Mouse (Mus musculus) limb, embryonic 13.5 days (tissue): Measurements from ENCODE around the gene Csnk1g1. TPM values are rescaled to one million over a fixed set of nuclear protein-coding genes. Genes with fewer than 3 reads are reported as not detected.

Source experiments
- ATAC-seq: fragments of 200-750 bp; cut with Nextera tagmentation; 2 replicates; pipeline ENCODE4 v1.8.0; 2017; ENCODE audit warnings: low read depth, moderate number of reproducible peaks, moderate TSS enrichment; ENCODE audit not compliant: low FRiP score
- H3K27ac ChIP-seq: fragments of 300-500 bp; sonication (generic); 2 replicates; pipeline ENCODE4 v1.5.1; 2015; ENCODE audit warnings: inconsistent platforms, mild to moderate bottlenecking, moderate library complexity
- H3K27me3 ChIP-seq: fragments of 300-500 bp; sonication (generic); 2 replicates; pipeline ENCODE4 v1.6.1; 2015; ENCODE audit warnings: mild to moderate bottlenecking, inconsistent platforms
- H3K36me3 ChIP-seq: fragments of 300-500 bp; sonication (generic); 2 replicates; pipeline ENCODE4 v1.6.1; 2015; ENCODE audit warnings: inconsistent platforms, mild to moderate bottlenecking, moderate library complexity
- H3K4me1 ChIP-seq: fragments of 300-500 bp; sonication (generic); 2 replicates; pipeline ENCODE4 v1.6.1; 2015; ENCODE audit warnings: inconsistent platforms
- H3K4me2 ChIP-seq: fragments of 300-500 bp; sonication (generic); replicated peaks from 2 replicates; pipeline ENCODE4 v1.6.1; 2015; ENCODE audit warnings: inconsistent platforms, mild to moderate bottlenecking, moderate library complexity
- H3K4me3 ChIP-seq: fragments of 300-500 bp; sonication (generic); 2 replicates; pipeline ENCODE4 v1.5.1; 2015; ENCODE audit warnings: moderate library complexity, mild to moderate bottlenecking, inconsistent platforms
- H3K9ac ChIP-seq: fragments of 300-500 bp; sonication (generic); 2 replicates; pipeline ENCODE4 v1.6.1; 2015; ENCODE audit warnings: mild to moderate bottlenecking, inconsistent platforms
- H3K9me3 ChIP-seq: fragments of 300-500 bp; sonication (generic); 2 replicates; pipeline ENCODE4 v1.6.1; 2016; ENCODE audit warnings: inconsistent platforms
- WGBS: fragments of 180-500 bp; shearing (Covaris S2); methylation state at CpG from one replicate; pipeline ENCODE4 v1.1.7; 2015; 5-methylcytosine and 5-hydroxymethylcytosine counted together
- polyA plus RNA-seq: library from polyadenylated mRNA; unstranded; fragments of >200 nt; fragmentation: Nextera tagmentation; extraction: Ambion mirVana; gene quantifications from 2 replicates; pipeline ENCODE4 v1.2.1, GENCODE M21; 2015

Csnk1g1 gene
- polyA plus RNA-seq, 1 experiment from 2014 or later, result 18.8 TPM

GRCm38 (mm10) chr9:66072754-66073153, 164.0 kb downstream of the Csnk1g1 start:
- H3K9ac ChIP-seq, result no peak overlapping the region
- H3K36me3 ChIP-seq, result no peaks in the 10 kb centered on the region
- no peak overlapping the region for H3K27ac ChIP-seq
- no peak for ATAC-seq
- H3K4me3 ChIP-seq, result no peak overlapping the region
- 83% methylated on average over 7 of the region's 7 CpGs for WGBS
- peaks cover 6% of the 10 kb centered on the region; the same call in 1 of the 2 replicates for H3K9me3 ChIP-seq
- H3K4me2 ChIP-seq, result no peak overlapping the region
- H3K27me3 ChIP-seq, result peaks cover 35% of the 10 kb centered on the region
- H3K4me1 ChIP-seq, result peaks cover 13% of the 10 kb centered on the region

- Histone ChIP-seq H3K4me2 (peak overlapping the region; percentile 41), H3K27me3 (no peaks in the 10 kb centered on the region), H3K9ac (0 out of 2 replicates have a peak overlapping the region, but pooled peaks have one; percentile 31), H3K36me3 (no peaks in the 10 kb centered on the region), H3K9me3 (peaks cover 6% of the 10 kb centered on the region; the same call in 1 of the 2 replicates), H3K4me1 (no peaks in the 10 kb centered on the region), H3K4me3 (no peak overlapping the region), H3K27ac (peak overlapping the region; percentile 86)
- ATAC-seq, result no peak
- WGBS, result 62% methylated on average over 3 of the region's 3 CpGs
These were observed 169.3 kb downstream of the Csnk1g1 start for GRCm38 (mm10) chr9:66078072-66078471.

DNA sequence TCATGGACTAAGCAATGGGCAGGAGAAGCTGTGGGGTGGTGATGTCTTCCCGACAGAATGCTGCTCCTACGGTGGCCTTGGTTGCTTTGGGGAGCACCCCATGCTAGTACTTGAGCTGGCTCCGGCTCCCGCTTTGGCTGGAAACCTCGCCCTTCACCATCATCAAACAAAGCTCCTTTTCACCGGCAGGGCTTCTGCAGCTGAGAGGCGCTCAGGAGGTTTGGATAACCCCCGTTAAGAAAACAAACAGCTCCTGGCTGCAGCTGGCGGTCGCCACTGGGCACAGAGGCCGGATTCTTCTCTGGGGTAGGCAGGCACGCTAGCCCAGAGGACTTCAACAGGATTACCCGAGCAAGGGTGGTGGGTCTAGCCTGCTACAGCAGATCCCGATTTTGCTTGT, 169.8 kb downstream of the Csnk1g1 start:
- 11% methylated on average over 14 of the region's 14 CpGs for WGBS
- H3K4me3 ChIP-seq, result no peak overlapping the region
- 0 out of 2 replicates have a peak overlapping the region, but pooled peaks have one; percentile 31 for H3K9ac ChIP-seq
- H3K36me3 ChIP-seq, result no peaks in the 10 kb centered on the region
- ATAC-seq, result peak; percentile 59; the same call in 1 of the 2 replicates
- no peaks in the 10 kb centered on the region for H3K27me3 ChIP-seq
- H3K4me2 ChIP-seq, result peak overlapping the region; percentile 41
- peak overlapping the region; percentile 86 for H3K27ac ChIP-seq
- H3K4me1 ChIP-seq, result no peaks in the 10 kb centered on the region
- peaks cover 6% of the 10 kb centered on the region; the same call in 1 of the 2 replicates for H3K9me3 ChIP-seq

GRCm38 (mm10) chr9:66080804-66081459, 172.2 kb downstream of the Csnk1g1 start:
- no peak overlapping the region for H3K27ac ChIP-seq
- H3K4me1 ChIP-seq, result no peaks in the 10 kb centered on the region
- no peaks in the 10 kb centered on the region for H3K9me3 ChIP-seq
- no peak overlapping the region for H3K4me3 ChIP-seq
- H3K4me2 ChIP-seq, result no peak overlapping the region
- H3K36me3 ChIP-seq, result peaks cover under 1% of the 10 kb centered on the region
- no peak overlapping the region for H3K9ac ChIP-seq
- WGBS, result 64% methylated on average over 3 of the region's 3 CpGs
- no peaks in the 10 kb centered on the region for H3K27me3 ChIP-seq
- ATAC-seq, result no peak

- ATAC-seq, result no peak
- no peak overlapping the region for H3K27ac ChIP-seq
- peaks cover 11% of the 10 kb centered on the region for H3K36me3 ChIP-seq
- H3K9ac ChIP-seq, result no peak overlapping the region
- WGBS, result 88% methylated on average over 4 of the region's 4 CpGs
- H3K9me3 ChIP-seq, result no peaks in the 10 kb centered on the region
- no peak overlapping the region for H3K4me3 ChIP-seq
- H3K27me3 ChIP-seq, result no peaks in the 10 kb centered on the region
- H3K4me1 ChIP-seq, result no peaks in the 10 kb centered on the region
- H3K4me2 ChIP-seq, result no peak overlapping the region
These were observed 173.3 kb downstream of the Csnk1g1 start for GRCm38 (mm10) chr9:66081999-66082398.

- no peak overlapping the region for H3K4me3 ChIP-seq
- no peaks in the 10 kb centered on the region for H3K27me3 ChIP-seq
- no peak overlapping the region for H3K4me2 ChIP-seq
- no peak overlapping the region for H3K27ac ChIP-seq
- no peak for ATAC-seq
- no peaks in the 10 kb centered on the region for H3K9me3 ChIP-seq
- 88% methylated on average over 3 of the region's 3 CpGs for WGBS
- H3K9ac ChIP-seq, result no peak overlapping the region
- H3K4me1 ChIP-seq, result no peaks in the 10 kb centered on the region
- peaks cover 33% of the 10 kb centered on the region for H3K36me3 ChIP-seq
These were observed 175.4 kb downstream of the Csnk1g1 start for GRCm38 (mm10) chr9:66084171-66084570.

DNA sequence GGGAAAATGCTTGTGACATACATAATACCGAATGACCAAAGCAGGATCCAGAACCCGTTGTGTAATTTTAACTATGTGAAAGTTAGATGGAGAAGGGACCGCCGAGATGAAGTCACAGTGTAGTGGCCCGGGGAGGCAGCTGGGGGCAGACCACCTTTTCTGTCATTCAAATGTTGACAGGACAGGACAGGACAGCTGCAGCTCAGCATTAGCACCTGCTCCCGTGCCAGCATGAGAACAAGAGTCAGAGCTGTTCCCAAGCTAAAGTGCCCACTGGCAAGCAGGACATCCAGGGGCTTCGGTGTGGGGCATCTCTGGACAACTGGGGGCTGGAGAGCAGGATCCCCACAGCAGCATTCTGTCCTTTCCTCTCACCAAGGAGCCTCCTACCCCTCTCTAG, 178.3 kb downstream of the Csnk1g1 start:
- WGBS, result 93% methylated on average over 7 of the region's 7 CpGs
- H3K4me1 ChIP-seq, result no peaks in the 10 kb centered on the region
- no peak for ATAC-seq
- no peak overlapping the region for H3K4me2 ChIP-seq
- H3K4me3 ChIP-seq, result no peak overlapping the region
- no peaks in the 10 kb centered on the region for H3K9me3 ChIP-seq
- no peaks in the 10 kb centered on the region for H3K27me3 ChIP-seq
- H3K9ac ChIP-seq, result no peak overlapping the region
- no peak overlapping the region for H3K27ac ChIP-seq
- peaks cover 60% of the 10 kb centered on the region for H3K36me3 ChIP-seq

DNA sequence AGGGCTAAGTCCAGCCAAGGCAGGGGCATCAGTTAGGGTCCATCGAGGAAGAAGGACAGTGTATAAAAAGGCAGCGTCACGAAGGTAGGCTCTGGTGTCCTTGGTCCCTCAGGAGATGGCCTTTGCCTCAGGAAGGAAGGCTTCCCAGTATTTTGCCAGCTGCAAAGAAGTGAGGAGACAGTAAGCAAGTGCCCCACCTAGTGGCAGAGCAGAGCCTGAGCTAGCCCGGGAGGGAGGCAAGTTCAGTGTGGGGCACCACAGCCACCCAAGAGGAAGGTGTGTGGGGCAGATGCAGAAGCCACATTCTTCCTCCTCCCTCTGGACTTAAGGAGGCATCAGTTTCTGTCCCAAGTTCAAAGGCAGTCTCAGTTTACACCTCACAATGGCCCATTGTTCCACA, 179.7 kb downstream of the Csnk1g1 start:
- H3K27ac ChIP-seq, result 0 out of 2 replicates have a peak overlapping the region, but pooled peaks have one; percentile 22
- ATAC-seq, result no peak
- peaks cover 74% of the 10 kb centered on the region for H3K36me3 ChIP-seq
- no peak overlapping the region for H3K4me2 ChIP-seq
- no peak overlapping the region for H3K9ac ChIP-seq
- H3K4me3 ChIP-seq, result no peak overlapping the region
- no peaks in the 10 kb centered on the region for H3K9me3 ChIP-seq
- 55% methylated on average over 4 of the region's 4 CpGs for WGBS
- H3K27me3 ChIP-seq, result no peaks in the 10 kb centered on the region
- peaks cover 8% of the 10 kb centered on the region; the same call in 1 of the 2 replicates for H3K4me1 ChIP-seq

DNA sequence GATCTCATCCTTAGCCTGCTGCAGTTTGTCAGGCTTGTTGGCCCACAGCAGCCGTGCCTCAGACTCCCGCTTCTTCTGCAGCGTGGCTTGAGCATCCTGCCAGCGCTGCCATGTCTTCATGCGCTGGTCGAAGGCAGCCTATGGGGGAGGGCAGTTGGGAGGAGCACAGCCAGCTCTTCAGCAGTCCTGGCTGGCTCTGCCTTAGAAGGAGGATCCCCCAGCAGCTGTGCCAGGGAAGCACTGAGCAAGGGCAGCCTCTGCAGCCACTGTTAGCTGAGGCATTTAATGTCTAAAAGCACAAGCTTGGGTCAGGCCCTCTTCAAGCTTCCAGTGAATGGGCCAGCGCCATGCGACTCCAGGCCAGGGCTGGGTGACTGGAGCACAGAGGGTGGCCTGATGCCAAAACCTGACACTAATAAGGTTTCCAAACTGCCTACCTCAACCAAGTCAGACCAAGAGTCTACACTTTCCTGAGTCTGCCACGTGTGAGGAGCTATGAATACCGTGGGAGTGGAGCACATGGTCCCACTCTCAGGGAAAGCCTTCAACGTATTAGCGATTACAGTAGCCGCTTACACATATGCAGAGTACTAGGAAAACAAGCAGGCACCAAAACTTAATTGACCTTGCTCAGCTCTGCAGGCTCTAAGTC, 182.0 kb downstream of the Csnk1g1 start:
- 83% methylated on average over 13 of the region's 13 CpGs for WGBS
- no peak for ATAC-seq
- no peaks in the 10 kb centered on the region for H3K9me3 ChIP-seq
- no peaks in the 10 kb centered on the region for H3K27me3 ChIP-seq
- peaks cover 97% of the 10 kb centered on the region for H3K36me3 ChIP-seq
- no peak overlapping the region for H3K4me3 ChIP-seq
- peak overlapping the region; percentile 22; the same call in 1 of the 2 replicates for H3K27ac ChIP-seq
- no peak overlapping the region for H3K4me2 ChIP-seq
- H3K9ac ChIP-seq, result peak overlapping the region; percentile 4; the same call in 1 of the 2 replicates
- peaks cover 8% of the 10 kb centered on the region; the same call in 1 of the 2 replicates for H3K4me1 ChIP-seq

- Histone ChIP-seq H3K9me3 (no peaks in the 10 kb centered on the region), H3K27ac (no peak overlapping the region), H3K27me3 (no peaks in the 10 kb centered on the region), H3K9ac (0 out of 2 replicates have a peak overlapping the region, but pooled peaks have one; percentile 1), H3K4me3 (no peak overlapping the region), H3K36me3 (peaks cover 98% of the 10 kb centered on the region), H3K4me1 (peaks cover 8% of the 10 kb centered on the region; the same call in 1 of the 2 replicates), H3K4me2 (no peak overlapping the region)
- no peak for ATAC-seq
- WGBS, result 50% methylated on average over 6 of the region's 6 CpGs
These were observed 182.9 kb downstream of the Csnk1g1 start for GRCm38 (mm10) chr9:66091327-66092231.

DNA sequence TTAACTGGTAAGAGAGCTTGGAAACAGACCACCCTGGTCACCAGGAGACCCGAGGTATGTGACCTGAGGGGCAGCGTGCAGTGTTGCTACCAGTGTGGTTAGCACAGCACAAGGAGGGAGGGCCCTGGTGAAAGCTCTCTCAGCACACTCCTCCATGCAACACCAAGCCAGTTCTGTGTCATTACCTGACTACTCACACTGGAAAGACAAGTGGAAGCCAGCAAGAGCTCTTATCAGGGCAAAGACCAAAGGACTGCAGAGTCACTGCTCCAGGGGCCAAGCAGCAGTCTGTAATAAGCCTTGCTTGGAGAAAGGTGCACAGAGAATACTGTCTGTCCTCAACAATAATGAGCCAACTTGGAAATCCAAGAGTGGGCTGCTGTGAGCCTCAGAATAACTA, 183.9 kb downstream of the Csnk1g1 start:
- peaks cover 98% of the 10 kb centered on the region for H3K36me3 ChIP-seq
- H3K4me1 ChIP-seq, result peaks cover 8% of the 10 kb centered on the region; the same call in 1 of the 2 replicates
- no peak overlapping the region for H3K4me3 ChIP-seq
- H3K4me2 ChIP-seq, result no peak overlapping the region
- WGBS, result 73% methylated on average over 2 of the region's 2 CpGs
- no peak for ATAC-seq
- no peak overlapping the region for H3K27ac ChIP-seq
- H3K9me3 ChIP-seq, result no peaks in the 10 kb centered on the region
- H3K9ac ChIP-seq, result 0 out of 2 replicates have a peak overlapping the region, but pooled peaks have one; percentile 1
- no peaks in the 10 kb centered on the region for H3K27me3 ChIP-seq
